Mouse (Mus musculus) left cerebral cortex, adult 8-10 months (tissue): ENCODE measurements at regions not wholly inside any gene's neighbourhood (a gene's known extent, or its start where the extent isn't known, plus 50 kb on each side); places are given as distances from the start of the nearest gene placed in this dataset.

Experiments
- DNase-seq, 2 experiments: peaks; one replicate each; pipeline ENCODE4 v3.0.0; 2022; ENCODE audit warnings: low spot score in 2 of 2

DNA sequence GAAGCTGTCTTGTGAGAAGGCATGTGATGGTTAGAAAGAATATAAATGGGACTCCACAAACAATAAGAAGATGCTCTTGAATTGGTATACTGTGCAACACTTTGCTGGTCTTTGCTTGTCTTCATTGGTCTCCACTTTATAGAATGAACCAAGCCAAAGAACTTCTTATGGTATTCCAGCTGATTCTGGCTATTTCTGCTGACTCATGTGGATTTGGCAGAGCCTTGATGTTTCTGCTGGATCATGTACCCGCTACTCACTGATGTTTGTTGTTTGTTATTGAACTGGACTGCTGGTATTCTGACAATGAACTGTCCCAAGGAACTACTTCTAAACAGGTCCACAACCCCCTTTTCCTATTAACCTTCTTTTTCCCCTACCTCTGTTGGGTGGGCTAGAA, 234.5 kb upstream of the Prep start:
- no peak for DNase-seq

DNA sequence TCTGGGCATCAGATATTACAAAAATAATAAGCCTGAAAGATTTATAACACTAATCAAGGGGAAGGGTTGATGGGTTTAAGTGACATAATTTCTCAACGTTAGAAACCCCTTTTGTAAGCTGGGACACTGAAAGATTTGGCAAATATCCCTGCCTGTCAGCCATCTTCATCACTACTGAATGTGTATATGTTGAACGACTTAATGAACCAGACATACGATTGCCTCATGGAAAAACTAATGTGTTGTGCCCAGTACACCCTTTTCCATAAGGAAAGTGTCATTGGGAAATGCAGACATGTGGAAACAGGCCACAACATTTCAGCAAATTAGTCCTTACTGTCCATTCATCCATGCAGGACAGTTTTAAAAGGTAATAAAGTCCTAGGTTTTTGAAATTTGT, 240.7 kb upstream of the Prep start:
- no peak for DNase-seq

DNA sequence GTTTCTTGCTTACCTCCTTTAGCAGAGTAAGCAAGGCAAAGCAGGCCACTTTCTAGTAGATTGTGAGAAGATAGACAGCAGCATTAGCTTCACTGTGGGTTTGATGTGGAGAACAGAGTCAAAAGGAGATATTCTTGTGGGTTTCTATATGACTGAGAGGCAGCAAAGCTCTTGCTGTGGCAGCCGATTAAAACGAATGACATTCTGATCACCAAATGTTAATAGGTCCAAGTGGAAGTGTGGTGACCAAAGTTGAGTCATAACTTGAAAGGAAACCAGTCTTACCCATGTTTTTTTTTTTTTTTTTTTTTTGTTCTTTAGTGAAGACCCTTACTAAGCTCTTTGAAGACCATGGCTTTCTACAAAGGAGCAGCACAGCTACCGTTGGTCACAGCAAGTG, 245.3 kb upstream of the Prep start:
- DNase-seq: no peak

DNA sequence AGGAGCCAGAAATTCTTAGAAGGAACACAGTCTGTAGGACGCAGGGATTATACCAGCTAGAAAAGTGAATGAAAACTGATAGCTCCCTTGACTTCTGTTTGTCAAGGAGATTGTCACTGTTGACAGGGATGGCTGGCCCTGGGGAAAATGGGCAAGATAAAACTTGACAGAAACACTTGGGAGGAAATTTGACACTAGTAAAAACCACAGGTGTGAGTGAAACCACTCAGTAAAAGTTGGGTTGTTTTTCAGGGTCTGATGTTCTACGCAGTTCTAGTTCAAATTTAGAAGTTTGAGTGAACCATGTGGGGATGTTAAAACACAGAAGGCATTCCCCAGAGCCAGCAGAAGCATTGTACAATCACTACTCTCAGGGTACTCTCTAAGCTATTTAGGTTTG, 246.6 kb upstream of the Prep start:
- DNase-seq: no peak

DNA sequence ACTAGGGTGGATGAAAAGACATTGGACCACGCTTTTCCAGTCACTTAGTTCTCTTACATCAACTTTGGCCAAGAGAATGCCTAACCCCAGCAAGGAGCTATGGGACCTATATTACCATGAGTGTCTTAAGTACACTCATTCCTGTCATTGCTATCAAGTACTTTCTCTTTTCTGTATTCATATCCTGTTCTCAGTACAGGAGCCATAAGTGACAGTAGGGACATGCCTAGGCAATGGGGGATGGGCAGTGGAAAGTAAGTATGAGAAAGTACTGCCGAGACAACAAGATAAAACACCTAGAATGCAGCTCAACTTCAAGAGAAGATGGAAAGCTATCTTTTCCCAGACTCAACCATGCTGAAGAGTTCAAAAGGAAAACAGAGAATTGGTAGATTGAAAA, 247.6 kb upstream of the Prep start:
- DNase-seq: no peak

DNA sequence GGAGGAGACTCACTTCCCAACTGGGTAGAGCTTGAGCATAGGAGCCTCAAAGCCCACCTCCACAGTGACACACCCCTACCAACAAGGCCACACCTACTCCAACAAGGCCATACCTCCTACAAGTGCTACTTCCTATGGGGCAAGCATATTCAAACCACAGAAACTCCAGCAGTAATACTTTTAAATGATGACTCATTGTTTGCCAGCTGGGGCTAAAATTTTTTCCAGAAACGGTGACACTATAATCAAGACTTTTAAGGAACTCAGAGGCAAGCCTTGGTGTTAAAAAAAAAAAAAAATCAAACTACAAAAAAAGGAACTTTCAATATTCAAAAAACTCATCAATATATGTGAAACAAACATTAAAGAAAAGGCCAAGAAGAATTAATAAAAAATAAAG, 248.4 kb upstream of the Prep start:
- no peak for DNase-seq

DNA sequence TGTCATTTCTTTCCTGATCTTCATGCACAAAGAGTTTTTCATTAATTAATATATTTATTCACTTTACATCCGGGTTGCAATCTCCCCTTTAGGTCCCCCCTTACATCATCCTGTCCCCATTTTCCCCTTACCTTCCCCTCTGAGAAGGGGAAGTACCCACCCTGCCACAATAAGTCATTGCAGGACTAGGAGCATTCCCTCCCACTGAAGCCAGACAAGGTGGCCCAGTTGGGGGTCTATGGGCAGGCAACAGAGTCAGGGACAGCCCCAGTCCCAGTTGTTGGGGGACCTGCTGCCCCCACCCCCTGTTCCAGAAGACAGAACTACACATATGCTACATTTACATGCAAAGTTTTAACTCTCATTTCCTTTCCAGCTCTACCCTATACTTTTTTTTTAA, 267.9 kb upstream of the Prdm1 start:
- no peak for DNase-seq

DNA sequence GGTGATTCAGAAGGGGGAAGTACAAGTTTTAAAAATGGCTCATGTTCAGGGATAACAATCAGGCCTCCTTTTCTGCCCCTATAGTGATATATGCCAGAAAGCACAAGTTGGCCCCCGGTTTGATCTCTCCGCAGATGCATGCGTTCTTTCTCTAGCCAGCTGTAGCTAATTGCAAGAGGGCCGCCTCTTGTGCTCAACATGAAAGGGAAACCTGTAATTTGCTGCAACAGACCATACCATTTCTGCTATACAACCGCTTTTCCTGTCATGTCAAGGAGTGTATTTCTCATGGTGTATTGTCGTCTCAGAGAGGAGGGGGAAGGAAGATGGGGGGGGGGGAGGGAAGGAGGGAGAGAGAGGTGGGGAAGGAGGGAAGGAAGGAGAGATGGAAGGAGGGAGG, 257.1 kb upstream of the Prdm1 start:
- DNase-seq: no peak

DNA sequence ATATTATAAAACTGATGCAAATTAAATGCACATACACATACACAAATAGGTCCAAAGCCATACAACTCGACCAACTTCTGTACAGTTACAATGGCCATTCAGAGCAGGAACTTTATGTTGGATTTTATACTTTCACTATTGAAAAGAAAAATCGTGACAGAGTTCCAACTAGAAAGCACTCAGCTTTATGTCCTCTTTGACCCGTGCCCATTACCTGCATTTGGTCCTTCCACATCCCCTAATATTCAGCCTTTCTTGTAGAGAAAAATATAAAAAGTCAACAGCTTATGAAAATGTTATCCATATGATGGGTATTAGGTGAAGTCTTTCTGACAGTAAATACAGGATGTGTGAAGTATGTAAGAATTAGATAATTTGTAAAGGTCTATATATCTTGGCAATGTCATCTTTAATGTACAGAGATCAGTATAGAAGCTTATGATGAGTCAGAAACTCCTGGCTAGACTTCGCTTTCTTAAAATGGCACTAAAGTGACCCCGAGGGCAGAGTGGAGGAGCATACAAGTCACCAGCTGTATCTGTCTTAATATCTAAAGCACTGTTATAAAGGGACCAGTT, 252.2 kb upstream of the Prdm1 start:
- no peak for DNase-seq

DNA sequence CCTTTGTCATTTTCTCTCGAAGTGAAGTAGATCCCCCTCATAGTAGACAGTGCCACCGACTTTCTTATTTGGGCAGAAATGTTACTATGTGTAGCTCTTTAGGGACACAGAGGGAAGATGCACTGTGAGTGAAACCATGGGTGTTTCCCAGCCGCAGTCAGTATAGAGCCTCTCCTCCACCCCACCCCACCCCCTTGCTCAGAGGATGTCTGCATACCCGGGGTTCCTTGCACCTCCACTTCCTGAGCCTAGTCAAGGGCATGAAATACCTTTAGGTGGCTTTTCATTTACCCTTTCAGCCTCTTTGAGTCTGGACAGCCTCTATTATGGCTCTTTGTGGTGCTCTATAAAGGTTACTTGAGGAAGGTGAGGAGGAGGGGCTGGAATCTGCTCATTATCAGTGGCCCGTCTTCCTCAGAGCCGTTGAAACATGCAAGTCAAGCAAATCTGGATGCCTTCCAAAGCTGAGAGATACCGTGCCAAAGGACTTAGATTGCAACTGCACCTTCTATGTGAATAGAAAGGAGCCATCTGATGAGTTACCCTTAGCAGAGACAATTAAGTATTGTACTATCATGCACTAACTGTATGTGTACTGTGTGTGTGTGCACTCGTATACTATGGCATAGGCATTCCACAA, 251.4 kb upstream of the Prdm1 start:
- DNase-seq: no peak

DNA sequence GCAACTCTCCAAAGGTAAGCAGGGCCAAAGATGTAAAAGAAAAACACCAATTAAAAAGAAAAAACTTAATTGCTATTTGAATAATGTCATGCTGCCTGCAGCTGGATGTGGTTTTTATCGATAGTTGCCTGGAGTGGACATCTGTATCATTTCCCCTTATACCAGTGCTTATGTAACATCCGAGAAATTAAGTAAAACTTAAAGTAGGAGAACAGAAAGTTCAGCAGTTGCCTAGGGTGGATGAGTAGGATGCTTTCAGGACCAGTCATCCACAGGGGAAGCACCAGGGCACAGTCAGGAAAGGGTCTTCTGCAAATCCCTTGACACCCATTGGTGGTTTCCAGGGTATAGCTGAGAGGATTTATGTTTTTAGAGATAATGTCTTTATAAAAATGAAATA, 248.9 kb upstream of the Prdm1 start:
- no peak for DNase-seq

DNA sequence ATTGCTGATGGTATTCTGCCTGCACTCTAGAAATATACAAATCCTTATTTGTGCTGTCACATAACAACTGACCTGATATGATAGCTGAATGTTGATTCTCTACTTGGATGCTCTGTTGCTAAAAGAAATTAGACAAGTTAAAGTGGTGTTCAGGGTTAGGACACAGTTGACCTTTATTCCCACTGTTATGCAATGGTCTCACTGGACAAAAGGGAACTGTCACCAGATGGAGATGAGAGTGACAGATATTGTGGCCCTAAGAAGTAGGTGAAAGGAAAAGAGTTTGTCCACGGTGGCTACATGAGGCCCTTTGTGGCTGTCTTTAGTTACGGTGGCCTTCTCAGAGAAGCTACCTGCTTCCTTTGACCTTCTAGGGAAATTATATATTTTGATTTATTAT, 247.9 kb upstream of the Prdm1 start:
- no peak for DNase-seq

DNA sequence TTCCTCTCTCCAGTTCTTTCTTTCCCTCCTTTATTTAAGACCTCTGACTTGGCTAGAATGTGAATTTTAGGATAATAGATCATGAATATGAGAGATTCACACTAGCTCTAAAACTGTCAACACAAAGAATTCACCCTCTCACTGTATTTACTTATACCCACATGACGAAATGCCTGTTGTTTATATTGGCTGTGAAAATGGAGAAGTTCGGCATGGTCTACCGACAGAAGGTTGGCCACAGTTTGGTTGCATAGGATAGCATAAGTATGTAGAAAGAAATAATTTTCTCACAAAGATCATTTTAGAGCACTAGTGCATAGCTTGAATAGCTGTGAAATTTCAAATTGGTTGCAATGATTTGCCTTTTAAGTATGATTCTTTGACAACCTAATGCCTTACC, 237.2 kb upstream of the Prdm1 start:
- no peak for DNase-seq

DNA sequence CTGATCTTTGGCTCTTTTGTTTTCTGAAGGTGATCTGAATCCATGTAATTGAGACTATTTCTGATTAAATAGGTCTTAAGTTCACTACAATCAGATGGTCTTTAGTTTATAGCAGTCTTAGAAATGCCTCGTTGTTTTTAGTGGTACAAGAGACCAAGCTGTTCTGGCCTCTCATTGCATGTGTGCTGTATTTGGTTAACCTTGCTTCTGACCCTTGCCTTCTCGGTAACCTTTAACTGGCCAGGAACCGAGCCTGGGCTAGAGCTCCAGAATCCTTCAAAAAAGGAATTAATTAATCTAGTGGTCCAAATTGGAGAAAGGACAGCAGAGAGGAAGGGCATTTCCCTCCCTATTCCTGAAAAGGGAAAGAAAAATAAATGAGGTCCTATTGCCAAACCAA, 234.8 kb upstream of the Prdm1 start:
- no peak for DNase-seq

DNA sequence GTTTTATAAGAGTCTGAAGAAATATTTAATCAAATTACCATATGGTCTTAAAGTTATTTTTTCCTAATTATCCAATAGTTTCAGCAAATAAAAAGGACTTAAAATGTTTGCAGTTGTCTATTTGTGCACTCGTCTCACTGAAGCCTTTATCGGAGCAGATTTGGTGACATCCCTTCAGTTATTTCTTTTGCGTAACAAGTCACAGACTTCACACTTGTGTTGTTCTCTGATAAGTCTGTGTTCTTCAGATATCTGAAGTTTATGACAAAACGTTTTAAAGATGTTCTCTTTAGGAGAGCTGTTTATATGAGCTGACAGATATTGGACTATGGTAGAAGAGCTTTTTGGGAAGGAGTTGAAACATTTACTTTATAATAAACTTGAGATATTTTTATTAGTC, 233.8 kb upstream of the Prdm1 start:
- DNase-seq: no peak

DNA sequence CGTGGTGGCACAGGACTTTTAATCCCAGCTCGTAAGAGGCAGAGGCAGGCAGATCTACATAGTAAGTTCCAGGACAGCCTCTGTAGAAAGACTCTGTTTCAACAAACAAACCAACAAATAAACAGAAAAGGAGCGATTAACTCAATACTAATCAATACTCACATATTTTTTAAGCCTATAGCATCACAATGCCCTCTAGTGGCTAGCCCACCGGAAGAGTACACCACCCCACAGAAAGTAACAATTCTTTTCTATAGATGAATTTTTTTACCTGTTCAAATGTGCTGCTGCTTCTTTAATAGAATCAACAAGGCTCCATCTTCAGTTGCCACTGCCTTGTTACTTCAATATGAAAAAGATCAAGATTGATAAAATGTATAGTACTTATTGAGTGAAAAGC, 233.0 kb upstream of the Prdm1 start:
- DNase-seq: no peak

DNA sequence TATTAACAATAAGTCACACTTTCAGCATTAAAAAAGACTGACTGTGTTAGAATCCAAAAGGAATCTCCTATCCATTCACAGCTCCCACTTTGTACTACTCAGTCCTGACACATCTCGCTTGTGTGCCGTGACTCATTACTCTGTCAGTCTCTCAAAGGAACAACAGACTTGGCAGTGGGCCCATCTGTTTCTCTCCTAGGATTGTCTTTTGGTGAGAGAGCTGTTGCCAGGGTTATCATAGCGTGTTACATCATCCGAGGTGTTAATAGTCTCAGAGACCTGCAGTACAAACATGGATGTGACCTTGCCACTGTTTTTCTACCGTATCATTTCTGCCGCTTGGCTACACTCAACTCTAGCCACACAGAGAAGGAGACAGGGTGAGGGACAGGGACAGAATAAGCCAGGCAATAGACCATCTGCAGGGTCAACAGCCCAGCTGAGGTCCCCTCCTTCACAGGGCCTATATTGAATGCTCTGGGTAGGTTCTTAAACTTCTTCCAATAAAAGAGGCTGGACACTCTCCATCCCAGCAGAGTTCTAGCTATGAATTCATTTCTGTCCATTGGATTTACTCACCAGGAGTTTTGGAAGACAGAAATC, 227.2 kb upstream of the Prdm1 start:
- peak in 1 of 2 experiments; percentile 47 for DNase-seq

DNA sequence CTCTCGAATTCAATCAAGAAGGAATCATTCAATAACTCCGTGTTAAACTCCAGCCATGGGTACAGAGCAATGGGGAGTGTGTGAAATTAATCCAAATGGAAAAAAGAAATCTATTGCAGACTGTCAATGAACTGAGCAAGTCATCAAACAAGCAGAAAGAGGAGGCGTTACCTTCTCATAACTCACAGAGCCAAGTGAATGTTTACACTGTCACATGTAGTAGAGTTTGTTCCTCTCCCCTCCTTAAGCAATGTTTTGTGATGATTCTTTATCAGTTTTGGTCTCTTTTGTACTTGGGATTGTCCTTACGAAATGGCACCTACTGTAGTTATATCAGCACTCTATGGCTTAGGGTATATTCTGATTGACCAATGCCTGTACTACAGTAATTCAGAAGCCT, 226.6 kb upstream of the Prdm1 start:
- DNase-seq: no peak

DNA sequence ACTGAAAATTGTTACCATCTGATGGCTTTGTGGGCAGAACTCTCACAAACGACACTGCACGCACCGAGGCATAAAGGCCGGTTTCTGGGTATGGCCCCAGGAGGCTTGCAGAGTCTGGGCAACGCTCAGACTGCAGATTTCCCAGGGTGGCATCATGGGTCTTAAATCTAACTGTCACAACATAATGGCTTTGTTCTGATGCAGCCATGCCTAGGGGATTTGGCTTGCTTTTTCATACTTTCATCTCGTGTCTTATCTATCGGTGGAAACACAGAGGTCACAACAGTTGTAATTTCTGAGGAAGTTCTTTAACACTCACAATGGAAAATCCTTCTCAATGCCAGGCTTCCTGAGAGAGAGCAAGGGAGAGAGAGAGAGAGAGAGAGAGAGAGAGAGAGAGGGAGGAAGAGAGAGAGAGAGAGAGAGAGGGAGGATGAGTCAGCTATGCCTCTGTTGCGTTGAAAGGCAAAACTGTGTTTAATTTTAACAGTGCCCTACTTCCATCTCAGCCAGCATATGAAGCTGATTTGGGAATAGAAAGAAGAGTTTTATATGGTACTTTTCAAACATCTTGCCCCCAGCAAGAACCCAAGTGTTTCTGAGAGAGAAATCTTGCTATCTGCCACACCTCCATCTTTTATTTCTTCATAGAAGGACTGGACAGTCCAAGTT, 224.6 kb upstream of the Prdm1 start:
- no peak for DNase-seq

DNA sequence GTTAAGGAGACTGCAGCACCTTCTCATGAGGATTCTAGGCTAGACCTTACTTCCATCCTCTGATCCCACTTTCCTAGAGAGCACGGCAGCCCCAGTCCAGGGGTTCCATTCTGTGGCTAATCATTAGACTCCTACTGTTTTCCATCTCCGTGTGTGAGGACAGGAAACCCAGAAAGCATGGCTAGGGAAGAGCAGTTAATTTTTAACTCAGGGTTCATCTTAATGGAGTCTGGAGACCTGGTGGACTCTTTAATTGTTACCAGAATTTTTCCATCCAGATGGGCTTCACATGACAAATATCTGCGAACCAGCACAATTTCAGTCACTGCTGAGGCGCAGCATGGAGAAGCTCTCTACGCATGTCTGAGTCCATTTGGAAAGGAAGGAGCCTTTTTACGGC, 222.8 kb upstream of the Prdm1 start:
- no peak for DNase-seq

DNA sequence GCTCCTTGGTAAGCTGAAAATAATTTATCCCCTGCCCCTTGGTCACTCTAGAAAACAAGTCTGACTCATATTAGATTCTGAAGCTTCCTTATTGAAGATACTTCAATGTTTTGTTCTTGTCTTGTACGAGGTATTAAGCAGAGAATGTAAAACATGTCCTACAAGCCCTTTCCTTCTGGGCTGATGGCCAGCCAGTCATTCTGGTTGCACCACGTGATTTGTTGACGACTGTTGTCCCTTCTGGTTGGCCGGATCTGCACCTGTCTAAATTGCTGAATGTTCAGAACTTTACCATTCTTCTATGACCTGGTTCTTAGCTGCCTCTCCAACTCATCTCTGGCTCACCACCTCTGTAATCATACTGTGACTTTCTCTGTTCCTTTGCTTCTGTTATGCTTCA, 220.9 kb upstream of the Prdm1 start:
- DNase-seq: no peak

DNA sequence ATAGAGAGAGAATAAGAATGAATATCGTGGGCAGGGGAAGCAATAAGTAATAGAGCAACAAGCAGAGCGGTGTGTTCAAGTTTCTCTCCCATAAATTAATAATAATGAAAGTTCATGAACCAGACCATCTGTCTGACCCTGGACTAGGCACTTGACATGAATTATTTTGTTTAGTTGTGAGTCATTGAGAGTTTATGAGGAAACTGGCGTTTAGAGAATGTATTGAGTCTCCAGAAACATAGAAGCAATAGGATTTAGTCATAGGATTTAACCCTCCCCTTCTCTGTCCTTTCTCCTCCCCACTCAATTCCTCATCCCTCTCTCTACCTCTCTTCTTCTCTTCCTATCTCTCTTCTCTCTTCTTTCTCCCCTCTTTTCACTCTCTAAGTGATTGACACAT, 219.1 kb upstream of the Prdm1 start:
- DNase-seq: no peak

DNA sequence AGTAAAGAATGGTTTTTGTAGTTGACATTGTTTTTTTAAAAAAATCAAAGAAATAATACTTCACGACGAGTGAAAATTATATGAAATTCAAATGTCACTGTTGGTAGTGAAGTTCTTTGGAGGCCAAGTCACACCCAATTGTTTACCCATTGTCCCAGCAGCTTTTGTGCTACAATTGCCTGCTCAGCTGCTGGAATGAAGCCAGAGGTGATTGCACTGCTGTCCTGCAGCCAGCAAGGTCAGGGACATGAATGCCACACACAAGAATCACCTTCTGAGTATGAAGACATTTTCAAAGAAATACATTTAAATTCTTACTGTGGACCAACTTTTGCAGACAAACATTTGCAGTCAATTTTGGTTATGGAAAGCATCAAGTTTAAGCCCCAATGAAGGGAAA, 215.9 kb upstream of the Prdm1 start:
- no peak for DNase-seq
